Mouse (Mus musculus): ENCODE measurements around the gene Tecrl. TPM values are rescaled to one million over a fixed set of nuclear protein-coding genes. Genes with fewer than 3 reads are reported as not detected.

Tecrl gene
- polyA plus RNA-seq (2012; rRNA removed), result not detected in 2 replicates

- WGBS, result 37% methylated on average over 9 of the region's 9 CpGs
- no peak for DNase-seq (ENCODE audit: low read depth, low spot score)
Measured at GRCm38 (mm10) chr5:83354846-83355561, at the start of gene Tecrl. Tecrl (minus strand) TSS chr5:83355195.

DNA sequence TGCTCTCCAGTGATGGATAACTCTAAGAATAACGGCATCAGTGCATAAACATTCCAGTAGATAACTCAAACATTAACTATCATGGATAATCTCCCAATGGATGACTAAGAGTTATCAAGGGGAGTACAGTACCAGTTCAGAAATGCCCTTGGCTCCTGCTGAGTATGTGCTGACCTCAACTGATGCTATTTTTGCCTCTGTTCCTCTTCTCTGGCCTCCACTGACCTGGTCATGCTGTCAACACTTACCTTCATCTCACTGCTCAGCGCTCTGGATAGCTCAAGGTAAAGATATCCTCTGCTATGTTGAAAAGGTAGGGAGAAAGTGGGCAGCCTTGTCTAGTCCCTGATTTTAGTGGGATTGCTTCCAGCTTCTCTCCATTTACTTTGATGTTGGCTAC lies 30.0 kb upstream of the Tecrl start:
- DNase-seq (ENCODE audit: low read depth, low spot score), result no peak
- 69% methylated on average over 2 of the region's 2 CpGs for WGBS

- no peak for DNase-seq (ENCODE audit: low read depth, low spot score)
- WGBS, result 20% methylated on average over 2 of the region's 2 CpGs
Measured at GRCm38 (mm10) chr5:83351615-83352014, 3.4 kb downstream of the Tecrl start.

DNA sequence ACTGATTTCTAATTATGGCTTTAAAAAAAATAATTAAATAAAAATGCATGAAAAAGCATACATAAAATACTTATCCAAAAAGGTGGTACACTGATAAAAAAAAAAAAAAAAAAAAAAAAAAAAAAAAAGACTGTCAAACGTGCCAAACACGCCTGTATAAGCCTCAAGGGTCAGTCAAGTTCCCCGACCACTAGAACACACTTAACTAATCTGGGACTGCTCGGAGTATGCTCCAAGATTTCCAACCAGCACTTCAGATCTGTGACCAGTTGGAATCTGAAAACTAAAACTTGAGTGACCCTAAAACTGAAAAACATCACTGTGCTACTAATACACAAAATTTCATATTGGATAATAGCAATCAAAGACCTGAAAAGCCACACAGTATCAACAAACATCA lies 15.9 kb downstream of the Tecrl start:
- no peak for DNase-seq (ENCODE audit: low read depth, low spot score)
- WGBS, result 73% methylated on average over 4 of the region's 4 CpGs

GRCm38 (mm10) chr5:83267148-83267776 lies 87.7 kb downstream of the Tecrl start:
- DNase-seq (ENCODE audit: low read depth, low spot score), result no peak
- 40% methylated on average over 2 of the region's 2 CpGs for WGBS

GRCm38 (mm10) chr5:83260059-83260458 lies 94.9 kb downstream of the Tecrl start:
- no peak for DNase-seq (ENCODE audit: low read depth, low spot score)

DNA sequence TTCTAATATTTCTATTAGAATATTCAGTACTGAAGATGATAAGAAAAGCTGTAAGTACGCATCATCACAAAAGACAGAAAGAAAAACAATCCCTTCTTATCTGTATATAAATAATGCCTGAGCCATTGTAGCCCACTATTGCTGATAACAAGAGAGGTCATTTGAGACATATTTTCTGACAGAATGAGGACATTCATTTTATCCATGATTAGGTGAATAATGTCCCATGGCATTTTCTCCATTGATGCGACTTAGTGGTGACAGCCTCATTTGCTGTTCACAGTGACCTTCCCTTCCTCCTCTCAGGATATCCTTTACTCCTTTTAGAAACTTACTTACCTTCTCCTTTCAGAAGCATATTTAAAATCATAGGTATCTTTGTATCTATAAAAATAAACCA lies 100.9 kb downstream of the Tecrl start:
- WGBS, result 88% methylated on average over 2 of the region's 2 CpGs
- DNase-seq (ENCODE audit: low read depth, low spot score), result no peak

GRCm38 (mm10) chr5:83238848-83239452 lies 116.0 kb downstream of the Tecrl start:
- WGBS, result 47% methylated on average over 5 of the region's 5 CpGs
- no peak for DNase-seq (ENCODE audit: low read depth, low spot score)
